Mouse (Mus musculus) forebrain, postnatal 0 days (tissue): ENCODE results near the gene Arl6ip5. TPM values are rescaled to one million over a fixed set of nuclear protein-coding genes. Genes with fewer than 3 reads are reported as not detected.

Experiments
- ATAC-seq: fragments of 200-750 bp; cut with Nextera tagmentation; 2 replicates; pipeline ENCODE4 v1.8.0; 2017; ENCODE audit warnings: mild to moderate bottlenecking, moderate library complexity
- DNase-seq: peaks from one replicate; pipeline ENCODE4 v3.0.0-alpha.2; 2015
- H3K27ac ChIP-seq: fragments of 300-500 bp; sonication (generic); 2 replicates; pipeline ENCODE4 v1.5.1; 2014; ENCODE audit warnings: low read depth, mild to moderate bottlenecking, antibody characterized with exemption, low read length, moderate library complexity, mixed read lengths
- H3K27me3 ChIP-seq: fragments of 300-500 bp; sonication (generic); 2 replicates; pipeline ENCODE4 v1.6.1; 2014; ENCODE audit warnings: mild to moderate bottlenecking, low read length, mixed read lengths; ENCODE audit not compliant: insufficient read depth
- H3K36me3 ChIP-seq: fragments of 300-500 bp; sonication (generic); 2 replicates; pipeline ENCODE4 v1.6.1; 2014; ENCODE audit warnings: mild to moderate bottlenecking, moderate library complexity; ENCODE audit not compliant: insufficient read depth
- H3K4me1 ChIP-seq: fragments of 300-500 bp; sonication (generic); 2 replicates; pipeline ENCODE4 v1.6.1; 2014; ENCODE audit warnings: antibody characterized with exemption; ENCODE audit not compliant: insufficient read depth
- H3K4me2 ChIP-seq: fragments of 300-500 bp; sonication (generic); 2 replicates; pipeline ENCODE4 v1.6.1; 2014; ENCODE audit warnings: low read depth, mild to moderate bottlenecking, moderate library complexity
- H3K4me3 ChIP-seq: fragments of 300-500 bp; sonication (generic); 2 replicates; pipeline ENCODE4 v1.5.1; 2014; ENCODE audit warnings: low read depth, low read length, mixed read lengths
- H3K9ac ChIP-seq: fragments of 300-500 bp; sonication (generic); 2 replicates; pipeline ENCODE4 v1.6.1; 2014; ENCODE audit warnings: mild to moderate bottlenecking
- H3K9me3 ChIP-seq: fragments of 300-500 bp; sonication (generic); 2 replicates; pipeline ENCODE4 v1.6.1; 2016; ENCODE audit warnings: low read length
- CTCF ChIP-seq: sonication (generic); IDR thresholded peaks from 2 replicates; pipeline ENCODE4 v1.5.1; 2016; ENCODE audit warnings: antibody characterized with exemption, control low read depth, low read depth
- WGBS: fragments of 180-500 bp; shearing (Covaris S2); extraction: QIAGEN DNeasy Blood & Tissue Kit; methylation state at CpG from one replicate; pipeline ENCODE4 v1.1.7; 2014; 5-methylcytosine and 5-hydroxymethylcytosine counted together
- polyA plus RNA-seq: library from polyadenylated mRNA; unstranded; fragments of >200 nt; fragmentation: Nextera tagmentation; extraction: Ambion mirVana; gene quantifications from 2 replicates; pipeline ENCODE4 v1.2.1, GENCODE M21; 2015
- total RNA-seq: library from RNA; depleted of rRNA; stranded (reverse); fragments of >200 nt; gene quantifications from 2 replicates; pipeline ENCODE4 v1.2.3, GENCODE M21; 2014

Arl6ip5 gene
- total and polyA plus RNA-seq, 2 experiments from 2014 or later, result 101 to 146 TPM

- TF ChIP-seq CTCF, result no peak
- peak; percentile 28 for DNase-seq
- H3K4me3 ChIP-seq, result peak overlapping the region; percentile 61
Measured at GRCm38 (mm10) chr6:97210962-97211601, 593 bp downstream of the Arl6ip5 start.

GRCm38 (mm10) chr6:97211981-97212380 lies 1.5 kb downstream of the Arl6ip5 start:
- DNase-seq (peak; percentile 25), ATAC-seq (no peak)
- H3K4me1 ChIP-seq, result peaks cover 18% of the 10 kb centered on the region
- H3K4me3 ChIP-seq, result peak overlapping the region; percentile 61
- H3K27me3 ChIP-seq, result no peaks in the 10 kb centered on the region
- H3K27ac ChIP-seq, result no peak overlapping the region
- H3K36me3 ChIP-seq, result peaks cover 6% of the 10 kb centered on the region
- H3K9me3 ChIP-seq, result no peaks in the 10 kb centered on the region
- peak overlapping the region; percentile 62; the same call in 1 of the 2 replicates for H3K9ac ChIP-seq
- no peak for TF ChIP-seq CTCF
- peak overlapping the region; percentile 82 for H3K4me2 ChIP-seq
- 40% methylated on average over 12 of the region's 12 CpGs for WGBS

More at GRCm38 (mm10) chr6:97210962-97211601, 593 bp downstream of the Arl6ip5 start:
- H3K27ac ChIP-seq, result peak overlapping the region; percentile 17; the same call in 1 of the 2 replicates
- H3K27me3 ChIP-seq, result no peaks in the 10 kb centered on the region
- H3K4me1 ChIP-seq, result peaks cover 13% of the 10 kb centered on the region; the same call in 1 of the 2 replicates
- H3K9ac ChIP-seq, result peak overlapping the region; percentile 62
- peak overlapping the region; percentile 82 for H3K4me2 ChIP-seq
- H3K9me3 ChIP-seq, result no peaks in the 10 kb centered on the region
- peaks cover 6% of the 10 kb centered on the region for H3K36me3 ChIP-seq
- WGBS, result 2% methylated on average over 22 of the region's 22 CpGs
- peak; percentile 50 for ATAC-seq

- ATAC-seq (peak; percentile 40; the same call in 1 of the 2 replicates), DNase-seq (peak; percentile 28)
- TF ChIP-seq CTCF, result no peak
- H3K4me1 ChIP-seq, result peaks cover 23% of the 10 kb centered on the region
- H3K9ac ChIP-seq, result no peak overlapping the region
- H3K9me3 ChIP-seq, result no peaks in the 10 kb centered on the region
- no peak overlapping the region for H3K27ac ChIP-seq
- H3K27me3 ChIP-seq, result no peaks in the 10 kb centered on the region
- no peak overlapping the region for H3K4me3 ChIP-seq
- peaks cover 6% of the 10 kb centered on the region for H3K36me3 ChIP-seq
- H3K4me2 ChIP-seq, result no peak overlapping the region
- WGBS, result 41% methylated on average over 4 of the region's 4 CpGs
Measured at GRCm38 (mm10) chr6:97216154-97216821, 5.8 kb downstream of the Arl6ip5 start.

GRCm38 (mm10) chr6:97220672-97221071 lies 10.2 kb downstream of the Arl6ip5 start:
- 52% methylated on average over 4 of the region's 5 CpGs for WGBS
- no peak overlapping the region for H3K27ac ChIP-seq
- H3K9ac ChIP-seq, result no peak overlapping the region
- no peaks in the 10 kb centered on the region for H3K27me3 ChIP-seq
- TF ChIP-seq CTCF, result no peak
- DNase-seq (no peak), ATAC-seq (no peak)
- no peaks in the 10 kb centered on the region for H3K9me3 ChIP-seq
- no peak overlapping the region for H3K4me3 ChIP-seq
- H3K4me1 ChIP-seq, result peaks cover 12% of the 10 kb centered on the region
- no peaks in the 10 kb centered on the region; the same call in 1 of the 2 replicates for H3K36me3 ChIP-seq
- H3K4me2 ChIP-seq, result no peak overlapping the region

- Histone ChIP-seq H3K27ac (0 out of 2 replicates have a peak overlapping the region, but pooled peaks have one; percentile 40), H3K9me3 (no peaks in the 10 kb centered on the region), H3K36me3 (no peaks in the 10 kb centered on the region; the same call in 1 of the 2 replicates), H3K4me3 (no peak overlapping the region), H3K9ac (no peak overlapping the region), H3K4me2 (peak overlapping the region; percentile 1; the same call in 1 of the 2 replicates), H3K4me1 (peaks cover 12% of the 10 kb centered on the region), H3K27me3 (no peaks in the 10 kb centered on the region)
- no peak for TF ChIP-seq CTCF
- WGBS, result 52% methylated on average over 15 of the region's 15 CpGs
- DNase-seq (peak; percentile 47), ATAC-seq (peak; percentile 78)
Measured at GRCm38 (mm10) chr6:97221205-97222025, 10.9 kb downstream of the Arl6ip5 start.

- H3K4me1 ChIP-seq, result peaks cover 5% of the 10 kb centered on the region
- WGBS, result 41% methylated on average over 6 of the region's 6 CpGs
- H3K4me2 ChIP-seq, result no peak overlapping the region
- no peaks in the 10 kb centered on the region; the same call in 1 of the 2 replicates for H3K36me3 ChIP-seq
- no peak for TF ChIP-seq CTCF
- no peaks in the 10 kb centered on the region for H3K27me3 ChIP-seq
- ATAC-seq (no peak), DNase-seq (no peak)
- H3K9ac ChIP-seq, result no peak overlapping the region
- no peak overlapping the region for H3K27ac ChIP-seq
- no peaks in the 10 kb centered on the region for H3K9me3 ChIP-seq
- no peak overlapping the region for H3K4me3 ChIP-seq
Measured at GRCm38 (mm10) chr6:97222321-97222720, 11.8 kb downstream of the Arl6ip5 start.
